Mouse (Mus musculus) heart, embryonic 12.5 days (tissue): Measurements from ENCODE around the gene Ghr. TPM values are rescaled to one million over a fixed set of nuclear protein-coding genes. Genes with fewer than 3 reads are reported as not detected.
A peak's percentile ranks its signal among the peaks of the same experiment; 100 is the strongest.

Experiments used
- ATAC-seq: fragments of 200-750 bp; cut with Nextera tagmentation; 2 replicates; pipeline ENCODE4 v1.8.0; 2017; ENCODE audit warnings: moderate TSS enrichment, moderate library complexity; ENCODE audit not compliant: insufficient number of reproducible peaks, low FRiP score
- H3K27ac ChIP-seq: fragments of 300-500 bp; sonication (generic); 2 replicates; pipeline ENCODE4 v1.5.1; 2016; ENCODE audit warnings: mild to moderate bottlenecking, moderate library complexity; ENCODE audit not compliant: poor library complexity, severe bottlenecking
- H3K27me3 ChIP-seq: fragments of 300-500 bp; sonication (generic); replicated peaks from 2 replicates; pipeline ENCODE4 v1.6.1; 2016; ENCODE audit warnings: mild to moderate bottlenecking, moderate library complexity
- H3K36me3 ChIP-seq: fragments of 300-500 bp; sonication (generic); 2 replicates; pipeline ENCODE4 v1.6.1; 2016; ENCODE audit warnings: mild to moderate bottlenecking, moderate library complexity
- H3K4me1 ChIP-seq: fragments of 300-500 bp; sonication (generic); replicated peaks from 2 replicates; pipeline ENCODE4 v1.6.1; 2016; ENCODE audit warnings: mild to moderate bottlenecking
- H3K4me2 ChIP-seq: fragments of 300-500 bp; sonication (generic); 2 replicates; pipeline ENCODE4 v1.6.1; 2016; ENCODE audit warnings: mild to moderate bottlenecking, moderate library complexity
- H3K4me3 ChIP-seq: fragments of 300-500 bp; sonication (generic); 2 replicates; pipeline ENCODE4 v1.5.1; 2016; ENCODE audit warnings: mild to moderate bottlenecking
- H3K9ac ChIP-seq: fragments of 300-500 bp; sonication (generic); 2 replicates; pipeline ENCODE4 v1.6.1; 2016; ENCODE audit warnings: mild to moderate bottlenecking, moderate library complexity
- H3K9me3 ChIP-seq: fragments of 300-500 bp; sonication (generic); replicated peaks from 2 replicates; pipeline ENCODE4 v1.6.1; 2016; ENCODE audit warnings: mild to moderate bottlenecking, moderate library complexity
- WGBS: fragments of 180-500 bp; shearing (Covaris S2); methylation state at CpG from one replicate; pipeline ENCODE4 v1.1.7; 2016; 5-methylcytosine and 5-hydroxymethylcytosine counted together
- polyA plus RNA-seq: library from polyadenylated mRNA; unstranded; fragments of >200 nt; fragmentation: Nextera tagmentation; extraction: Ambion mirVana; gene quantifications from 2 replicates; pipeline ENCODE4 v1.2.1, GENCODE M21; 2016

Gene Ghr
- polyA plus RNA-seq, 1 experiment from 2014 or later: 68.8 TPM

- H3K27me3 ChIP-seq: no peaks in the 10 kb centered on the region
- no peak overlapping the region for H3K27ac ChIP-seq
- WGBS: 67% methylated on average over 8 of the region's 8 CpGs
- H3K4me3 ChIP-seq: no peak overlapping the region
- H3K4me2 ChIP-seq: no peak overlapping the region
- H3K9me3 ChIP-seq: no peaks in the 10 kb centered on the region
- ATAC-seq: no peak
- peaks cover 14% of the 10 kb centered on the region for H3K4me1 ChIP-seq
- H3K36me3 ChIP-seq: peaks cover 4% of the 10 kb centered on the region; the same call in 1 of the 2 replicates
- H3K9ac ChIP-seq: no peak overlapping the region
Measured at GRCm38 (mm10) chr15:3444448-3445020, 138.8 kb downstream of the Ghr start.

GRCm38 (mm10) chr15:3441506-3442286 lies 141.6 kb downstream of the Ghr start:
- H3K9me3 ChIP-seq: no peaks in the 10 kb centered on the region
- no peak overlapping the region for H3K4me3 ChIP-seq
- H3K27ac ChIP-seq: no peak overlapping the region
- no peak overlapping the region for H3K4me2 ChIP-seq
- H3K36me3 ChIP-seq: peaks cover 9% of the 10 kb centered on the region; the same call in 1 of the 2 replicates
- H3K27me3 ChIP-seq: no peaks in the 10 kb centered on the region
- peaks cover 16% of the 10 kb centered on the region for H3K4me1 ChIP-seq
- WGBS: 41% methylated on average over 4 of the region's 4 CpGs
- H3K9ac ChIP-seq: no peak overlapping the region
- no peak for ATAC-seq

GRCm38 (mm10) chr15:3437381-3437780 lies 145.9 kb downstream of the Ghr start:
- Histone ChIP-seq H3K9me3 (no peaks in the 10 kb centered on the region), H3K4me3 (no peak overlapping the region), H3K36me3 (peaks cover 9% of the 10 kb centered on the region; the same call in 1 of the 2 replicates), H3K4me2 (no peak overlapping the region), H3K27me3 (no peaks in the 10 kb centered on the region), H3K4me1 (peaks cover 38% of the 10 kb centered on the region), H3K9ac (no peak overlapping the region), H3K27ac (no peak overlapping the region)
- WGBS: 37% methylated on average over 3 of the region's 3 CpGs
- ATAC-seq: no peak

- Histone ChIP-seq H3K9me3 (no peaks in the 10 kb centered on the region), H3K4me3 (no peak overlapping the region), H3K27me3 (no peaks in the 10 kb centered on the region), H3K4me2 (no peak overlapping the region), H3K27ac (no peak overlapping the region), H3K4me1 (peaks cover 49% of the 10 kb centered on the region), H3K36me3 (peaks cover 9% of the 10 kb centered on the region; the same call in 1 of the 2 replicates), H3K9ac (no peak overlapping the region)
- ATAC-seq: no peak
- WGBS: 39% methylated on average over 4 of the region's 4 CpGs
Measured at GRCm38 (mm10) chr15:3435637-3436036, 147.7 kb downstream of the Ghr start.

- Histone ChIP-seq H3K27me3 (no peaks in the 10 kb centered on the region), H3K27ac (peak overlapping the region; percentile 72; the same call in 1 of the 2 replicates), H3K9ac (no peak overlapping the region), H3K36me3 (peaks cover 4% of the 10 kb centered on the region; the same call in 1 of the 2 replicates), H3K4me2 (no peak overlapping the region), H3K4me3 (no peak overlapping the region), H3K4me1 (peaks cover 50% of the 10 kb centered on the region), H3K9me3 (no peaks in the 10 kb centered on the region)
- ATAC-seq: no peak
- 35% methylated on average over 3 of the region's 3 CpGs for WGBS
Measured at GRCm38 (mm10) chr15:3434461-3434860, 148.8 kb downstream of the Ghr start.

GRCm38 (mm10) chr15:3433281-3433680 lies 150.0 kb downstream of the Ghr start:
- Histone ChIP-seq H3K4me1 (peaks cover 60% of the 10 kb centered on the region), H3K9me3 (no peaks in the 10 kb centered on the region), H3K9ac (no peak overlapping the region), H3K36me3 (no peaks in the 10 kb centered on the region), H3K27me3 (no peaks in the 10 kb centered on the region), H3K4me2 (peak overlapping the region; percentile 50), H3K4me3 (no peak overlapping the region), H3K27ac (peak overlapping the region; percentile 88)
- ATAC-seq: peak; percentile 90
- WGBS: 5% methylated on average over 7 of the region's 7 CpGs

GRCm38 (mm10) chr15:3432823-3433222 lies 150.5 kb downstream of the Ghr start:
- H3K9me3 ChIP-seq: no peaks in the 10 kb centered on the region
- no peak overlapping the region for H3K9ac ChIP-seq
- peak overlapping the region; percentile 88 for H3K27ac ChIP-seq
- ATAC-seq: peak; percentile 29; the same call in 1 of the 2 replicates
- peaks cover 64% of the 10 kb centered on the region for H3K4me1 ChIP-seq
- H3K27me3 ChIP-seq: no peaks in the 10 kb centered on the region
- H3K36me3 ChIP-seq: no peaks in the 10 kb centered on the region
- WGBS: 26% methylated on average over 1 of the region's 1 CpGs
- H3K4me3 ChIP-seq: no peak overlapping the region
- no peak overlapping the region for H3K4me2 ChIP-seq

GRCm38 (mm10) chr15:3429417-3429816 lies 153.9 kb downstream of the Ghr start:
- Histone ChIP-seq H3K27me3 (no peaks in the 10 kb centered on the region), H3K27ac (no peak overlapping the region), H3K9me3 (no peaks in the 10 kb centered on the region), H3K4me3 (no peak overlapping the region), H3K9ac (no peak overlapping the region), H3K4me2 (no peak overlapping the region), H3K4me1 (peaks cover 50% of the 10 kb centered on the region), H3K36me3 (no peaks in the 10 kb centered on the region)
- ATAC-seq: no peak

GRCm38 (mm10) chr15:3429001-3429400 lies 154.3 kb downstream of the Ghr start:
- Histone ChIP-seq H3K4me2 (no peak overlapping the region), H3K4me3 (no peak overlapping the region), H3K9ac (no peak overlapping the region), H3K4me1 (peaks cover 48% of the 10 kb centered on the region), H3K9me3 (no peaks in the 10 kb centered on the region), H3K27me3 (no peaks in the 10 kb centered on the region), H3K27ac (no peak overlapping the region), H3K36me3 (no peaks in the 10 kb centered on the region)
- WGBS: 81% methylated on average over 5 of the region's 5 CpGs
- ATAC-seq: no peak

GRCm38 (mm10) chr15:3426401-3426800 lies 156.9 kb downstream of the Ghr start:
- Histone ChIP-seq H3K9ac (no peak overlapping the region), H3K27me3 (no peaks in the 10 kb centered on the region), H3K4me3 (no peak overlapping the region), H3K9me3 (no peaks in the 10 kb centered on the region), H3K36me3 (no peaks in the 10 kb centered on the region), H3K4me1 (peaks cover 43% of the 10 kb centered on the region), H3K4me2 (no peak overlapping the region), H3K27ac (no peak overlapping the region)
- 60% methylated on average over 4 of the region's 4 CpGs for WGBS
- no peak for ATAC-seq

- H3K27me3 ChIP-seq: no peaks in the 10 kb centered on the region
- ATAC-seq: no peak
- H3K4me2 ChIP-seq: no peak overlapping the region
- peaks cover 26% of the 10 kb centered on the region for H3K4me1 ChIP-seq
- H3K9me3 ChIP-seq: no peaks in the 10 kb centered on the region
- no peaks in the 10 kb centered on the region for H3K36me3 ChIP-seq
- no peak overlapping the region for H3K4me3 ChIP-seq
- peak overlapping the region; percentile 43; the same call in 1 of the 2 replicates for H3K27ac ChIP-seq
- 47% methylated on average over 4 of the region's 4 CpGs for WGBS
- H3K9ac ChIP-seq: no peak overlapping the region
Measured at GRCm38 (mm10) chr15:3423177-3423576, 160.1 kb downstream of the Ghr start.
